Mouse (Mus musculus) 416B (cell line): Measurements from ENCODE around the gene Anapc11.
A peak's percentile ranks its signal among the peaks of the same experiment; 100 is the strongest.

ENCODE experiments used
- DNase-seq: peaks from one replicate; pipeline ENCODE4 v3.0.0; 2011; ENCODE audit warnings: low read depth

Gene Anapc11

GRCm38 (mm10) chr11:120598283-120598989 is at the start of gene Anapc11, which contains the start of gene Alyref:
Gene Anapc11, plus strand, starts transcription at chr11:120598421.
Gene Alyref, minus strand, starts transcription at chr11:120598365.
- DNase-seq: peak; percentile 96

- DNase-seq: no peak
Measured at GRCm38 (mm10) chr11:120548786-120549167, 49.4 kb upstream of the Anapc11 start.

DNA sequence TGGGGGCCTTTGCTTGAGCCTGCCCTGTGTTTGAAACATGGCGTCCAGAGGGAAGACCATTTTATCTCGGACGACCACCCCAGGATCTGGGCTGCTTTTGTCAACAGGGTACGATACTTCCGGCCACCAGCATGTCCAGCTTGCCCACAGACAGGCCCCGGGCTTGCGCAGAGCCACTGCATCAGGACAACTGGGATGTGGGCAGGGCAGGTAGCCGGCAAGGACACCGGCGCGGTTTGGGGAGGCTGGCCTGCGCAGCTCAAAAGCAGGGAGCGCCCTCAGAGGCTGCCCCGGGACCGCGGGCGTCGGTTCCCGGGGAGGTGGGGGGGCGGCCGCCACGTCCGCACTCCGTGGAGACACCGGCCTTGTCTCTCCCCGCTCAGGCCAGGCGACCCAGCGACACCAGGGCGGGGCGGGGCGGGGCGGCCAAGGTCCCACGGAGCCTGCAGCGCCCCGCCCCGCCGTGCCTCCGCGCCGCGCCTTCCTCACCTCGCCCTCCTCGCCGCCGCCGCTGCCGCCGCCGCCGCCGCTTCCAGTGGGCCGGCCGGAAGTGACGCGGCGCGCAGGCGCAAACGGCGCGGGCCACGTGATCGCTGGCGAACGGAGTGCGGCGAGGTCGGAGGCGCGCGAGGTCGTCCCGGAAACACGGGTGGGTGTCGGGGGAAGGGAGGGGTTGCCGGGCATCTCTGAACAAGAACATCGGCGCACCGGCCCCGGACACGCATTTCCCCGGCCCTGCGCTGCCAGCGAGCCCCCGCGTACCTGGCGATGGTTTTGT is 48.9 kb upstream of the Anapc11 start, which contains the start of gene Mcrip1:
Gene Mcrip1 (minus strand): TSS at position 560 of the 778 bp plus-strand sequence.
- peak; percentile 86 for DNase-seq

DNA sequence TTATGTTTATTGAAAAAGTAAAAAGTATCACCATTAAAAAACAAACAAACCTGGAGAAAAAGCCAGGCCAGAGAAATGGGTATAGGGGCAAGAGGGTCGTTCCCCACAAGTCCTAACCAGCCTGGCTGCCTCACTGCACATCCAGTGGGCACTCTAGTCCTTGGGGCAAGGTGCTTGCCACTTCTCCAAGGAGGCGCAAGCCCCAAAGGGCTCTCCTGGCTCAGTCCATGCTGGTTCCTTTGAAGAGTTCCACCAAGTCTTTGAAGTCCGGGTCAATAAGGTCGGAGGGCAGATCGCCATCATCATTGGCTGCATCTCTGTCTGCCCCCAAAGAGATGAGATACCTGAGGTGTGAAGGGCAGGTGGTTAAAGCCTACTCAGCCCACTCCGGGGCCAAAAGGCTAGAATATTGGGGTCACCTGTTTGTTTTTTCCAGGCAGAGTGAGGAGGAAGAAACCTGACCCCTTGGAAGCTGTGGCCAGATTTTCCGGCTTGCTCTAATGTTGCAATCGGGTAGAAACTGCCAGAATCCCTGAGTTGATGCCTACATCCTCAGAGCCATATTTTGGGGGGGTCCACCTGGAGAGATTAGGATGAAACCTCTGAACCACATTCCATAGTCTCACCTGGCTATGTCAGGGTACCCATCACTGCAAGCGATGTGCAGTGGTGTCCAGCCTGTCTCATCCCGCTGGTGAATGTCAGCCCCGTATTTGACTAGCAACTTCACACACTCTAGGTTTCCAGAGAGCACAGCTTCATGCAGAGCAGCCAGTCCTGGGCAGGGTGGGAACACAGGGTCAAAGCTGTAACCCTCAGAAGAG is 48.0 kb upstream of the Anapc11 start:
- no peak for DNase-seq

DNA sequence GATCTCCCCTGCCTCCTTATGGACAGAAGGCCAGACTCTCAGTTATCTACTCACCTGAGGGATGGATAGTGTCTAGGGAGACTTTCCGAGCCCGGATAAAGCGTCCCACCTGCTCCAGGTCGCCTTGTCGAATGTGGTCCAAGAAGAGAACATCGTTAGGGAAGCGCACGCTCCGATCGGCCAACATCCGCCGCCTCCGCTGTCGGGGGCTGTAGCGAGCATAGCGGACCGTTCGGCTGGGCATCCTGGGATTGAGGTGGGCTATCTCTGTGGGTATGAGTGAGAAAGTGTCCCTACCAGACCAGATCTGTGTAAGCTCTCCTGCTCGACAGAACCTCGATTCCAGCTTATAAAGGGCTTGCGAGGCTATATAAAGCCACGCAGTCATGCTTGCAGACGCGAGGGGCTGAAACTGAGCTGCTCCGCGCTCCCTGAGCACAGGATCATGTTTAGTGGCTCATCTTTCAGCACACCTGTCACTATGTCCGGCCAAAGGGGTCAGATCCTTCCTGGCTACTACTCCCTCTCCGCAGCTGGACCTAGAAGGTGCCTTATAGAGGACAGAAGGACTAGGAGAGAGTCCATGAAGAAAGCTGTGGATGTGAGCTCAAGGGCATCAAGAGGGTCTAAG is 47.3 kb upstream of the Anapc11 start, which contains the start of gene Ppp1r27:
Gene Ppp1r27 (minus strand): TSS at position 323 of the 631 bp plus-strand sequence.
- DNase-seq: no peak

DNA sequence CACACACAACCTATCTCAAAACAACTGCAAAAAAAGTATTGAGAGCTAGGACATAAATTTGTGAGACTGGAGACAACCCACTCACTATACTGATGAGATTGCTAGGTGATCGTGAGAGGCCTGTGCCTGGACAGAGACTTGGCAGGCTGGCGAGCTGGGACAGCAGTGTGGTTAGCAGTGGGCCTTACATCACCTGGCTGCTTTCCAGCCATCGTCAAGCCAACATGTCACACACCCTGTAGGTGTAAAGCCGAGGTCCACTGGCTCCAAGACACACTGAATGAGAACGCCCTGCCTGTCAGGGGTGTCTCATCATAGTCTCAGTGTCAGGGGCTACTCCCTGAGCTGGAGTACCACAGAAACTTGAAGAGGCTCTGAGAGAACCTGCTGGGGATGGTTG is 45.5 kb upstream of the Anapc11 start:
- no peak for DNase-seq

GRCm38 (mm10) chr11:120554834-120555233 is 43.4 kb upstream of the Anapc11 start:
- peak; percentile 69 for DNase-seq

- no peak for DNase-seq
Measured at GRCm38 (mm10) chr11:120555260-120555659, 43.0 kb upstream of the Anapc11 start.

- DNase-seq: peak; percentile 47
Measured at GRCm38 (mm10) chr11:120558843-120559242, 39.4 kb upstream of the Anapc11 start.

DNA sequence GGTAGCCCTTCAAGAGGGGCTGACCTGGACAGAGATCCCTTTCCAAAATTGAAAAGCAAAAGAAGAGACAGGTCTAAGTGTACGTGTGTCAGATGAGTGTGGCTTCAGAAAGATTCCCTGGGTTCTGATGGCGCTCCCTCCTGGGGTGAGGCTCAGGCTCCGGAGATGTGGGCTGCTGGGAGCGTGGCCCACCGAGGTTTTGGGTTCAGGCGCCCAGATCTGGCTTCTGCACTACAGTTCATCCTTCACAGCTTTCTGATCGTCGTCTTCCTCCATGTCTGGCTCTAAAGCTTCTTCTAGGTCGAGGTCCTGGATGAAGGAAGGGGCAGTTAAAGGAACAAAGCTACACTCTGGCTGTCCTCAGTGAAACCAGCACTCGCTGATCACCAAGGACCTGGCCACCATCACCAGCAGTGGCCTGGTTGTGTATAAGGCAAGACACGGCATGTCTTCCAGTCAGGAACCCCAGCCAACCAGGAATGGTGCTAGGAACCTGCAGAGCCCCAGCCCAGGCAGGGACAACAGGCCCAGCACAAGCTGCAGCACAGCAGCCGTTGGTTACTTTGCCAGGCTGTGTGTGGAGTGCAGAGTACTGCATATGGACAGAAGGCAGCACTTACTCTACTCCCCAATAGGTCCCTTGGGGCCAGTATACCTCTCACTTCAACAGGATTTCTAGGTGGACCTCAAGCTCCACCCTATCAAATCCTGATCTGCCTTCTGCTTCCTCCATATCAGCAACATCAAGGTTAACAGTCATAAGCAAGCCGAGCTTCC is 37.1 kb upstream of the Anapc11 start:
- no peak for DNase-seq

GRCm38 (mm10) chr11:120562949-120563348 is 35.3 kb upstream of the Anapc11 start:
- no peak for DNase-seq

- DNase-seq: no peak
Measured at GRCm38 (mm10) chr11:120565114-120565513, 33.1 kb upstream of the Anapc11 start.

GRCm38 (mm10) chr11:120568324-120568723 is 29.9 kb upstream of the Anapc11 start:
- DNase-seq: no peak

GRCm38 (mm10) chr11:120571122-120571521 is 27.1 kb upstream of the Anapc11 start:
- peak; percentile 75 for DNase-seq

DNA sequence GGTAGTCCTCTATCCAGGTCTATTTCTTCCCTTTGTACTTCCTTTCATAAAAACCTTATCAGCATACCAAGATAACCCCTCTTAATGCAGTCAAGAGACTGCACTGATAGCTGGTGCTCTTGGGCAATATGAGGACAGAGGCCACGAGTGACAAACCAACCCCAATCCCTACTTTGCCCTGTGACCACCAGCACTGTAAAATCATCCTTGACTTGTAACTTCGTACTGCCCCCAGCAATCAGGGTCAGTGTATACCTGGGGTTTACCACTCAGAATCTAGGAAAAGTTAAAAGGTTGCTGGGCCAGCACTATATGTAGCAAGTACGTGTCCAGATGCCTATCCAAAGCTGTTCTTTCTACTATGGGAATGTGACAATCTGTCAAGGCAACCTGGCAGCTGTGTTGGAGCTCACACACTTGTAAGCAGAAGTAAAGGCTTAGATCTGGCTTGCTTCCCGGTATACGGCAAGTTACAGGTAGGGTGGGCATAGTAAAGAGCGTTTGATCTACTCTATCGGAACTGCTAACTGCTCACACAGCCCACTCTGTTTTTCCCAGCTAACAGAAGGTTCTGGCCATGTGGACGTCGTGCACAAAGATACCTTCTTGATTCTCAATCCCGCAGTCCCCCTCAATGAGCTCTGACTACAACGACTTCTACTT is 26.3 kb upstream of the Anapc11 start:
- DNase-seq: no peak

DNA sequence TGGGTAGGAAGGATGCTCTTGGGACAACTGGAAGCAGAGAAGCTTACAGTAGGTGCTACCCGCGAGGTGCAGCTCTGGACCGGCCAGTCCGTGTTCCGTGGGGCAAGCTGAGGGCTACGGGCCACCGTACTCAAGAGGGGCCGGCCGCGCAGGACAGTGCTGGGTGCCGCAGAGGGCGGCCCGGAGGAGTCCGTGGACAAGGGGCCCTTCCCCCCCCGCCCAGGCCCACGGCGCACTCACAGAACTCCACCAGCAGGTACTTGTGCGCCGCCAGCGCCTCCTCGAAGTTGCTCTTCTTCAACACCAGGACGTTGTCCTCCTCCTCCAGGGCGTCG is 25.8 kb upstream of the Anapc11 start:
- DNase-seq: peak; percentile 38

DNA sequence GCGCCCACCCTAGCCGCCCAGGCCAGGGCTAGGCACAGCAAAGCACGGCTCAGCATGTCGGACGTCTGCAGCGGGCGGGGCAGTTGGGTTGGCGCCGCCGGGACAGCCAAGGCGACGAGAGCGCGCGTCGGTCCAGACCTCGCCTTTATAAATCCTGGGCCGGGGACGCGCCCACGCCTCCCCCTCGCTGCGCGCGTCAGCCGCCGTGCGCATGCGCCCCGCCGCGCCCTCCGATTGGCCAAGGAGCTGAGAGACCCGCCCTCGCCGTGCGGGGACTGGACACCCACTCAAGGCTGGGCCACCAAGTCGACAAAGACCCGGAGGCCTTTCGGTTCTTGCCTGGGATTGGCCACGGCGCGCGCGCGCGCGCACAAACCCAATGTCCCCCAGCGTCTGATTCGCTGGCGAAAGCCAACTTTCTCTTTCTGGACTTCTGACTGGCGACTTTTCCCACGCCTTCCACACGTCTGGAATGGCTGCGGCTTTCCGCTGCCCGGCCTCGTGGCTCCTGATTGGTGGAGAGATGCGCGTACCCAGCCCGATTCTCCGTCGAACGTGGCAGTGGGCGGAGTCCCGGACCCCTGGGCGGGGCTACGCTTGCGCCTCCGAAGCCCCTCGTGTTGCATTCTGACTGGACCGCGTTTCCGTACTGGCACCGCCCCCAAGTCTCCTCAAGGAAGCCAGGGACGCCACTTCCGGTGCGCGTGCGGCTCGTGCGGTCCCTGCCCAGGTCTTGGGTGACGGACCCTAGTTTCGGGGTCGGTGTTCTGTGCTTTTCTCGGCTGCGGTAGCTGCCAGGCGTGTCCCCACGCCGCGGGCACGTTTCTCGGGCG is 25.3 kb upstream of the Anapc11 start, which contains the start of gene P4hb:
Gene P4hb (minus strand): TSS at position 502 of the 833 bp plus-strand sequence.
- peak; percentile 100 for DNase-seq

DNA sequence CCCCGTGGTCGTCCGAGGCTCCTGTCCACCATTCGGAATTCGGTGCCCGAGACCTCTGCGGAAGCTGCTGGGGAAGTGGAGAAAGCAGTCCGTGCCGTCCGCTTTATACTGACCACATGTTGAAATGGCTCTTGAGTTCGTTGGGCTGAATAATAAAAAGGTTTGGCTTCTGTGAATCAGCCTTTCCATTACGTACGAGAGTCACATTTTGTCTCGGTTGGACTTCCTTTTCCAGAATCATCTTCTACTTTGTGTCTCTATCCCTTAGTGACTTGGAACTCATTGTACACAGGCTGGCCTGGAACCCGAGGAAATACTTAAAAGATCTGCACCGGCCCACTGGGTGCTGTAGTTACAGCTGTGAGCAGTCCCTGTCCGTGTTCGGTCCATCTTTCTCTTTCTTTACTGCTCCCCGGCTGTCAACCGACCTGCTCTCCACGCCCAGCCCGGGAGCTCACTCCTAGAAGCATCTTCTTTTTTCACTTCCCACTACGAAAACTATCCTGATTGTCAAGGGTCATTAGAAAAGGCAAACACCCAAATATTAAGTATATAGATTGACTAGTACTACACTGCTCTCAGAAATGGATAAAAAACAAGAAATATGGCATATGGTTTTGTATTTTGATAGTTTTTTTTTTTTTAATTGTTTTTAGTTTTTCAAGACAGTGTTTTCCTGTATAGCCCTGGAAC is 24.5 kb upstream of the Anapc11 start:
- no peak for DNase-seq

GRCm38 (mm10) chr11:120574278-120574600 is 24.0 kb upstream of the Anapc11 start:
- DNase-seq: peak; percentile 35
